Mouse (Mus musculus): ENCODE data around the gene Olfr212. TPM values are rescaled to one million over a fixed set of nuclear protein-coding genes. Genes with fewer than 3 reads are reported as not detected.
"Not testable (repeated sequence)": the region's sequence is repeated elsewhere in the genome, so short reads cannot be mapped to it uniquely, and the experiment has no call there.

Gene Olfr212
- total and polyA plus RNA-seq, 2 experiments from 2014 or later: 0.07 TPM; not detected in 1

DNA sequence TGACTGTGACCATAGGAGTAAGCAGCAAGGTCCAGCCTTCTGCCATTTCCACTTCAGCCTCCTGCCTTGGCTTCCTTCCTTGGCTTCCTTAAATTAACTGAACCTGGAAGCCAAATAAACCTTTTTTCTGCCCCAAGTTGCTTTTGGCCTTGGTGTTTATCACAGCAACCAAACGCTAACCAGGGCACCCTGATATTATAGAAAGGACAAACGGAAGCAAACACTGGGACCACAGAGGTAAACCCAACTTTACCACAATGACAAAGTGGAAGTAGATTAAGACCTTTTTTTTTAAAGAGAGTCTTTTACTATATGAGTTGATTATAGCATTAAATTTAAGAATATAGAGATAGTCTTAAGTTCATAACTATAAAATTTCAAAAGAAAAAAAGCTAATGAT is 36.2 kb downstream of the Olfr212 start:
- no peak overlapping the region for H3K9ac ChIP-seq (replicated peaks; ENCODE audit: low read length, poor library complexity, severe bottlenecking)
- no peak overlapping the region for H3K4me3 ChIP-seq (ENCODE audit: low read depth, low read length)
- H3K27ac ChIP-seq (ENCODE audit: low read depth, low read length): no peak overlapping the region
- no peaks in the 10 kb centered on the region for H3K36me3 ChIP-seq (ENCODE audit: insufficient read depth, low read length)
- H3K4me2 ChIP-seq (ENCODE audit: low read depth, low read length, poor library complexity, severe bottlenecking): no peak overlapping the region
- ATAC-seq (ENCODE audit: low FRiP score) (no peak), DNase-seq (ENCODE audit: low spot score) (no peak)
- 87% methylated on average over 2 of the region's 2 CpGs for WGBS
- H3K9me3 ChIP-seq (ENCODE audit: low read length): no peaks in the 10 kb centered on the region
- no peak for TF ChIP-seq CTCF (IDR thresholded peaks at IDR 0.05)
- no peaks in the 10 kb centered on the region for H3K4me1 ChIP-seq (ENCODE audit: insufficient read depth, low read length)
- no peaks in the 10 kb centered on the region for H3K27me3 ChIP-seq (ENCODE audit: insufficient read depth, low read length)

DNA sequence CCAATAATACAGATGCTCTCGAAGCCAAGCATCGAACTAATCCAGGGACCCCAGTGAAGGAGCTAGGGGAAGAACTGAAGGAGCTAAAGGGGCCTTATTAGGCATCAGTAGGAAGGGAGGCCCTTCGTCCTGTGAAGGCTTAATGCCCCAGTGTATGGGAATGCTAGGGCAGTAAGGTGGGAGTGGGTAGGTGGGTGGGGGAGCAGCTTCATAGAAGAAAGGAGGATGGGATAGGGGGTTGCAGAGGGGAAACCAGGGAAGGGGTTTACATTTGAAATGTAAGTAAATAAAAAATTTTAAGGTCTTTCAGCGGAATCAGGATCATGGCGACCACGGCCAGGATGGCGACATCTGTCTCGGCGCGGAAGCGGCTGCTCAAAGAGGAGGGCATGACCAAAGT is 44.5 kb downstream of the Olfr212 start, which contains the start of gene Gm5580:
Gene Gm5580, plus strand, starts transcription at position 301 of the 400 bp plus-strand sequence.
- H3K27ac ChIP-seq (ENCODE audit: low read depth, low read length); H3K4me1 ChIP-seq (ENCODE audit: insufficient read depth, low read length); H3K36me3 ChIP-seq (ENCODE audit: insufficient read depth, low read length); H3K9me3 ChIP-seq (ENCODE audit: low read length); H3K4me3 ChIP-seq (ENCODE audit: low read depth, low read length); H3K9ac ChIP-seq (replicated peaks; ENCODE audit: low read length, poor library complexity, severe bottlenecking); H3K4me2 ChIP-seq (ENCODE audit: low read depth, low read length, poor library complexity, severe bottlenecking); DNase-seq (ENCODE audit: low spot score); ATAC-seq (ENCODE audit: low FRiP score); H3K27me3 ChIP-seq (ENCODE audit: insufficient read depth, low read length): not testable (repeated sequence)
- 94% methylated on average over 11 of the region's 11 CpGs for WGBS

DNA sequence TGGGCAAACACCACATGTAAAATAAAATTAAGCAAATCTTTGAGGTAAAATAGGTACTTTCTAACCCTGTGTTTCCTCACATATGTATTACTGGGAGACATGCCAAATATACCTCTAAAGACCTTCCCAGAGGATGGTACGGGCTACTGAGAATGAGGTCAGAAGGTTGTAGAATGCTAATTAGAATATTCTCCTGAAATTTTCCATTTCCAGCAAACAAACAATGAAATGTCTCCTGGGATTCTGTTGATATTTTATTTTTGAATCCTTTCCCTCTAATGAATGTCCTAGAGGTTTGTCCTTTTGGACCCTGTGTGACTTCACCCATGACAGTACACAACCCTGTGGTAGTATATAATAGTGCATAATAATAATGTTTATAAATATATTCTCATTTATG is 47.6 kb downstream of the Olfr212 start, which contains the start of gene Olfr214:
Gene Olfr214, plus strand, starts transcription at position 301 of the 400 bp plus-strand sequence.
- Histone ChIP-seq H3K36me3 (ENCODE audit: insufficient read depth, low read length) (no peaks in the 10 kb centered on the region), H3K4me2 (ENCODE audit: low read depth, low read length, poor library complexity, severe bottlenecking) (no peak within 1 kb of the TSS), H3K4me1 (ENCODE audit: insufficient read depth, low read length) (no peaks in the 10 kb centered on the region), H3K9ac (replicated peaks; ENCODE audit: low read length, poor library complexity, severe bottlenecking) (no peak within 1 kb of the TSS), H3K9me3 (ENCODE audit: low read length) (no peaks in the 10 kb centered on the region), H3K27ac (ENCODE audit: low read depth, low read length) (no peak within 1 kb of the TSS), H3K27me3 (ENCODE audit: insufficient read depth, low read length) (no peaks in the 10 kb centered on the region), H3K4me3 (ENCODE audit: low read depth, low read length) (no peak within 1 kb of the TSS)
- no peak for TF ChIP-seq CTCF (IDR thresholded peaks at IDR 0.05)
- DNase-seq (ENCODE audit: low spot score) (no peak), ATAC-seq (ENCODE audit: low FRiP score) (no peak)
- WGBS: 77% methylated on average over 1 of the region's 1 CpGs

DNA sequence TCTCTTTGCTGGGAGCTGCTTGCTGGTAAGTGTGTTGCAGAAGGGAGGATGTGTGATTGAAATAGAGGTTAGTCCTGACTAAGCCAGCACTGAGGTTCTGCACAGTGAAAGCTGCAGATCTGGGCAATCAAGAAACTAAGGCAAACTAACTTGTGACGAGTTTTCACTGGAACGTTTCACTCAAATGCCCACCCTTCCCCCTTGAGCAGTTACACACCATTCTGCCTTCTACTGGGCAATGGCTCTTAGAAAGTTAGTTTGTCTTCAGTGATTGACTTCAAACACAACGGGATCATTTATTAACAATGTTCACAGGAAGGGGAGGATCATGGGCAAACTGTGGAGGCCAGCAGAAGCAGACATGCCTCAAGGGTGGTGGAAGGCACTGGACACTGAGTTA is 48.6 kb downstream of the Olfr212 start:
- DNase-seq (ENCODE audit: low spot score): no peak
- H3K9ac ChIP-seq (replicated peaks; ENCODE audit: low read length, poor library complexity, severe bottlenecking): no peak overlapping the region
- H3K27ac ChIP-seq (ENCODE audit: low read depth, low read length): no peak overlapping the region
- no peak for TF ChIP-seq CTCF (IDR thresholded peaks at IDR 0.05)
- no peaks in the 10 kb centered on the region for H3K27me3 ChIP-seq (ENCODE audit: insufficient read depth, low read length)
- H3K36me3 ChIP-seq (ENCODE audit: insufficient read depth, low read length): no peaks in the 10 kb centered on the region
- no peaks in the 10 kb centered on the region for H3K9me3 ChIP-seq (ENCODE audit: low read length)
- H3K4me2 ChIP-seq (ENCODE audit: low read depth, low read length, poor library complexity, severe bottlenecking): no peak overlapping the region
- H3K4me1 ChIP-seq (ENCODE audit: insufficient read depth, low read length): no peaks in the 10 kb centered on the region
- no peak overlapping the region for H3K4me3 ChIP-seq (ENCODE audit: low read depth, low read length)
- ATAC-seq (ENCODE audit: low FRiP score): no peak
- 74% methylated on average over 3 of the region's 3 CpGs for WGBS

Other genes with a start within 250 kb of the Olfr212 start
- 5.8 and 9.1 TPM in 2 replicates for gene Zfand4, start 242.3 kb upstream of the Olfr212 start, total RNA-seq (2014; rRNA removed)
- 5.8 and 6.8 TPM in 2 replicates for gene Zfand4, start 242.3 kb upstream of the Olfr212 start, polyA plus RNA-seq (2015; fragmentation: Nextera tagmentation; extraction: Ambion mirVana)
- 90.9 and 120 TPM in 2 replicates for gene March8, start 168.5 kb upstream of the Olfr212 start, total RNA-seq (2014; rRNA removed)
- 34.2 and 38.2 TPM in 2 replicates for gene March8, start 168.5 kb upstream of the Olfr212 start, polyA plus RNA-seq (2015; fragmentation: Nextera tagmentation; extraction: Ambion mirVana)
- 0.57 and 1.6 TPM in 2 replicates for gene Alox5, start 45.3 kb upstream of the Olfr212 start, total RNA-seq (2014; rRNA removed)
- 0.48 and 0.74 TPM in 2 replicates for gene Alox5, start 45.3 kb upstream of the Olfr212 start, polyA plus RNA-seq (2015; fragmentation: Nextera tagmentation; extraction: Ambion mirVana)
- gene Olfr211, start 17.4 kb upstream of the Olfr212 start, total RNA-seq (2014; rRNA removed): not detected in 2 replicates
- gene Olfr211, start 17.4 kb upstream of the Olfr212 start, polyA plus RNA-seq (2015; fragmentation: Nextera tagmentation; extraction: Ambion mirVana): not detected in 2 replicates
- gene Olfr213, start 31.9 kb downstream of the Olfr212 start, total RNA-seq (2014; rRNA removed): not detected in 2 replicates
- not detected in 2 replicates for gene Olfr213, start 31.9 kb downstream of the Olfr212 start, polyA plus RNA-seq (2015; fragmentation: Nextera tagmentation; extraction: Ambion mirVana)
- not detected in 2 replicates for gene Gm5580, start 44.6 kb downstream of the Olfr212 start, total RNA-seq (2014; rRNA removed)
- gene Gm5580, start 44.6 kb downstream of the Olfr212 start, polyA plus RNA-seq (2015; fragmentation: Nextera tagmentation; extraction: Ambion mirVana): 0.27 and 0.28 TPM in 2 replicates
- 0.99 TPM in 1 of 2 replicates, not detected in the other for gene Olfr214, start 47.7 kb downstream of the Olfr212 start, total RNA-seq (2014; rRNA removed)
- gene Olfr214, start 47.7 kb downstream of the Olfr212 start, polyA plus RNA-seq (2015; fragmentation: Nextera tagmentation; extraction: Ambion mirVana): not detected in 2 replicates
- 0.05 TPM in 1 of 2 replicates, not detected in the other for gene Olfr215, start 77.7 kb downstream of the Olfr212 start, total RNA-seq (2014; rRNA removed)
- not detected in 2 replicates for gene Olfr215, start 77.7 kb downstream of the Olfr212 start, polyA plus RNA-seq (2015; fragmentation: Nextera tagmentation; extraction: Ambion mirVana)
- 62.8 and 64.5 TPM in 2 replicates for gene Zfp422, start 122.5 kb downstream of the Olfr212 start, total RNA-seq (2014; rRNA removed)
- 95.0 and 96.4 TPM in 2 replicates for gene Zfp422, start 122.5 kb downstream of the Olfr212 start, polyA plus RNA-seq (2015; fragmentation: Nextera tagmentation; extraction: Ambion mirVana)
- gene Depp1, start 144.1 kb downstream of the Olfr212 start, total RNA-seq (2014; rRNA removed): 1.4 and 5.0 TPM in 2 replicates
- 3.1 TPM in 2 replicates for gene Depp1, start 144.1 kb downstream of the Olfr212 start, polyA plus RNA-seq (2015; fragmentation: Nextera tagmentation; extraction: Ambion mirVana)
- gene Rassf4, start 167.4 kb downstream of the Olfr212 start, total RNA-seq (2014; rRNA removed): 6.7 and 7.0 TPM in 2 replicates
- gene Rassf4, start 167.4 kb downstream of the Olfr212 start, polyA plus RNA-seq (2015; fragmentation: Nextera tagmentation; extraction: Ambion mirVana): 8.1 and 10.4 TPM in 2 replicates
- 0.19 and 1.4 TPM in 2 replicates for gene Tmem72, start 210.4 kb downstream of the Olfr212 start, total RNA-seq (2014; rRNA removed)
- gene Tmem72, start 210.4 kb downstream of the Olfr212 start, polyA plus RNA-seq (2015; fragmentation: Nextera tagmentation; extraction: Ambion mirVana): 0.02 and 0.14 TPM in 2 replicates

Data from midbrain, postnatal 0 days (tissue).